8 mouse cellular contexts compared by ENCODE assay signal in genomic region chr17:33746011-33746410, GRCm38 (mm10). TPM values are rescaled to one million over a fixed set of nuclear protein-coding genes. Genes with fewer than 3 reads are reported as not detected.
DNase-seq lines count a peak whose midpoint lies in the region; TF ChIP-seq lines count a peak whose summit lies in the region.

No protein-coding gene starts in this region.

- H3K4me1 ChIP-seq in CH12.LX (ENCODE audit: control insufficient read depth in 1 of 2, insufficient read depth in 2 of 2) = no peaks in the 10 kb centered on the region
- H3K4me1 ChIP-seq in embryonic fibroblast, embryonic 13.5 days (ENCODE audit: control insufficient read depth, insufficient read depth, low read length) = no peaks in the 10 kb centered on the region

- no peaks in the 10 kb centered on the region for H3K79me2 ChIP-seq in CH12.LX (replicated peaks; ENCODE audit: control insufficient read depth, extremely low read depth, insufficient read depth, poor library complexity, severe bottlenecking)

- H3K4me3 ChIP-seq in CH12.LX (replicated peaks in 1 of 3; ENCODE audit: low read depth in 2 of 3, low read length in 2 of 3, poor library complexity in 1 of 3) = no peak overlapping the region
- no peak overlapping the region for H3K4me3 ChIP-seq in embryonic fibroblast, embryonic 13.5 days (ENCODE audit: insufficient read depth, low read length)

- H3K4me2 ChIP-seq in CH12.LX (ENCODE audit: insufficient read depth, low read depth, poor library complexity, severe bottlenecking) = no peak overlapping the region

- TF ChIP-seq CTCF in CH12.LX (conservative IDR thresholded peaks at IDR 0.05 in 1 of 2, IDR thresholded peaks at IDR 0.05 in 1 of 2; ENCODE audit: low read depth in 2 of 2, low read length in 2 of 2) = peak; percentile 26 to 67; a peak in 2 of 4 replicates
- peak; percentile 44; the same call in 1 of the 2 replicates for TF ChIP-seq CTCF in embryonic fibroblast, embryonic 13.5 days (IDR thresholded peaks at IDR 0.05; ENCODE audit: borderline replicate concordance, insufficient read depth, low read length)

- peaks cover 41 to 54% of the 10 kb centered on the region in 2 experiments for H3K36me3 ChIP-seq in CH12.LX (replicated peaks in 1 of 2; ENCODE audit: control insufficient read depth in 1 of 2, insufficient read depth in 1 of 2, low read length in 1 of 2)

- no peak for TF ChIP-seq EP300 in CH12.LX (IDR thresholded peaks at IDR 0.05; ENCODE audit: low read length)

- dilution Hi-C loops in CH12.LX (cut with MboI; ENCODE audit: extremely low pct_ligation_motif_present, extremely low pct_unique_long_range_greater_than_20kb, low sequenced_read_pairs) = no loop called here

- 34% methylated on average over 2 of the region's 2 CpGs for WGBS in large intestine, adult 2 months

- H3K9ac ChIP-seq in CH12.LX (ENCODE audit: insufficient read depth, low read depth) = no peak overlapping the region

- in situ Hi-C loops in CH12.LX (cut with MboI; ENCODE audit: low pct_ligation_motif_present, low pct_unique_long_range_greater_than_20kb, low sequenced_read_pairs) = no loop called here

- no peaks in the 10 kb centered on the region for H3K9me3 ChIP-seq in CH12.LX (replicated peaks; ENCODE audit: low read length)

- TF ChIP-seq RAD21 in CH12.LX (IDR thresholded peaks at IDR 0.05; ENCODE audit: low read depth, low read length) = peak; percentile 63

- no peaks in the 10 kb centered on the region for H3K27me3 ChIP-seq in CH12.LX (replicated peaks)

- peak; percentile 23 for DNase-seq in embryo, embryonic 10 days (ENCODE audit: low spot score)
- DNase-seq in embryo, embryonic 9.5 days (ENCODE audit: extremely low spot score) = no peak
- DNase-seq in CH12.LX (ENCODE audit: extremely low read depth) = peak; percentile 10
- DNase-seq in large intestine, adult 2 months (ENCODE audit: low read depth, low spot score) = peak; percentile 44
- peak; percentile 53 for DNase-seq in skeletal muscle tissue, adult 2 months (ENCODE audit: low read depth, low spot score)
- no peak for DNase-seq in urinary bladder, postnatal 10 days (ENCODE audit: low spot score)
- DNase-seq in ovary, postnatal 10 days (ENCODE audit: low spot score) = no peak

- TF ChIP-seq POLR2A in CH12.LX (IDR thresholded peaks at IDR 0.05; ENCODE audit: low read depth, low read length) = no peak
- TF ChIP-seq POLR2A in embryonic fibroblast, embryonic 13.5 days (IDR thresholded peaks at IDR 0.05; ENCODE audit: low read depth, low read length) = no peak

- no peak overlapping the region for H3K27ac ChIP-seq in CH12.LX (ENCODE audit: insufficient read depth, low read depth)
- H3K27ac ChIP-seq in embryonic fibroblast, embryonic 13.5 days (ENCODE audit: insufficient read depth, low read length) = no peak overlapping the region

TF ChIP-seq in CH12.LX, 34 proteins besides CTCF, POLR2A, EP300 and RAD21:
- no peak for TF ChIP-seq UBTF (IDR thresholded peaks at IDR 0.05; ENCODE audit: low read depth, low read length)
- no peak for TF ChIP-seq CHD2 (IDR thresholded peaks at IDR 0.05; ENCODE audit: low read length)
- peak; percentile 70 for TF ChIP-seq SMC3 (IDR thresholded peaks at IDR 0.05; ENCODE audit: low read depth, low read length)
- TF ChIP-seq MAX (IDR thresholded peaks at IDR 0.05; ENCODE audit: low read length) = no peak
- no peak for TF ChIP-seq MAZ (IDR thresholded peaks at IDR 0.05; ENCODE audit: low read depth, low read length)
- no peak for TF ChIP-seq USF1 (IDR thresholded peaks at IDR 0.05; ENCODE audit: low read depth, low read length)
- no peak for TF ChIP-seq HCFC1 (IDR thresholded peaks at IDR 0.05; ENCODE audit: low read depth, low read length)
- TF ChIP-seq ETS1 (conservative IDR thresholded peaks at IDR 0.05; ENCODE audit: low read depth, low read length) = no peak

RNA-seq across cellular contexts. Expression of gene Rab11b, which starts 14.3 kb away (rescaled TPM):
- total RNA-seq in CH12.LX (2012; rRNA removed) = 31.8 and 32.7 TPM in 2 replicates
- total RNA-seq in CH12.LX (2014; rRNA removed) = 17.4 and 18.7 TPM in 2 replicates
- 49.0 and 57.9 TPM in 2 replicates for polyA plus RNA-seq in CH12.LX (2012; ENCODE audit: insufficient read length, low read depth)
- polyA plus RNA-seq in embryonic fibroblast, embryonic 13.5 days (2011; ENCODE audit: insufficient read length, low read depth, missing spikeins) = 78.2 and 87.3 TPM in 2 replicates
- 268 and 292 TPM in 2 replicates for polyA plus RNA-seq in large intestine, adult 2 months (2012; rRNA removed)

RNA-seq across cellular contexts. Expression of gene March2, which starts 27.5 kb away (rescaled TPM):
- total RNA-seq in CH12.LX (2012; rRNA removed) (8.9 and 9.2 TPM in 2 replicates), CH12.LX (2014; rRNA removed) (9.3 and 9.7 TPM in 2 replicates)
- polyA plus RNA-seq in CH12.LX (2012; ENCODE audit: insufficient read length, low read depth) = 10.2 and 12.2 TPM in 2 replicates
- 28.8 and 30.4 TPM in 2 replicates for polyA plus RNA-seq in embryonic fibroblast, embryonic 13.5 days (2011; ENCODE audit: insufficient read length, low read depth, missing spikeins)
- 53.8 and 55.5 TPM in 2 replicates for polyA plus RNA-seq in large intestine, adult 2 months (2012; rRNA removed)

RNA-seq across cellular contexts. Expression of gene Angptl4, which starts 35.6 kb away (rescaled TPM):
- total RNA-seq in CH12.LX (2012; rRNA removed) (8.0 and 9.4 TPM in 2 replicates), CH12.LX (2014; rRNA removed) (11.7 and 12.2 TPM in 2 replicates)
- polyA plus RNA-seq in CH12.LX (2012; ENCODE audit: insufficient read length, low read depth) = 6.3 and 6.8 TPM in 2 replicates
- 9.1 and 11.7 TPM in 2 replicates for polyA plus RNA-seq in embryonic fibroblast, embryonic 13.5 days (2011; ENCODE audit: insufficient read length, low read depth, missing spikeins)
- 21.9 and 75.2 TPM in 2 replicates for polyA plus RNA-seq in large intestine, adult 2 months (2012; rRNA removed)

RNA-seq across cellular contexts. Expression of gene Hnrnpm, which starts 59.4 kb away (rescaled TPM):
- total RNA-seq in CH12.LX (2012; rRNA removed) (174 and 217 TPM in 2 replicates), CH12.LX (2014; rRNA removed) (207 and 227 TPM in 2 replicates)
- 756 and 975 TPM in 2 replicates for polyA plus RNA-seq in CH12.LX (2012; ENCODE audit: insufficient read length, low read depth)
- 367 and 434 TPM in 2 replicates for polyA plus RNA-seq in embryonic fibroblast, embryonic 13.5 days (2011; ENCODE audit: insufficient read length, low read depth, missing spikeins)
- polyA plus RNA-seq in large intestine, adult 2 months (2012; rRNA removed) = 49.2 and 52.1 TPM in 2 replicates

Comparison
In these comparisons a context has a peak if more than half of its experiments do, and no peak if none do; other contexts are left out.
1. DNase-seq: peak in embryo, embryonic 10 days (single experiment), CH12.LX (single experiment), large intestine, adult 2 months (single experiment) and skeletal muscle tissue, adult 2 months (single experiment); none in embryo, embryonic 9.5 days (single experiment), urinary bladder, postnatal 10 days (single experiment) and ovary, postnatal 10 days (single experiment).